Mouse (Mus musculus) left cerebral cortex, postnatal 36 days (tissue): Measurements from ENCODE around the gene Rex1bd. TPM values are rescaled to one million over a fixed set of nuclear protein-coding genes. Genes with fewer than 3 reads are reported as not detected.

Source experiments
- DNase-seq, 2 experiments: peaks; one replicate each; pipeline ENCODE4 v3.0.0; 2021 to 2022; ENCODE audit warnings: low spot score in 2 of 2, mixed read lengths in 1 of 2
- intact Hi-C: fragments of 180-260 bp; cut with DNase I; formaldehyde crosslinking; loops from one replicate; pipeline ENCODE4 v1.15.1; 2025
- total RNA-seq, 2 experiments: library from RNA; stranded (reverse); gene quantifications; 2 replicates each; pipeline ENCODE4 v1.2.3; 2021

Rex1bd gene
- total RNA-seq, 2 experiments from 2014 or later, result 106 to 108 TPM

DNA sequence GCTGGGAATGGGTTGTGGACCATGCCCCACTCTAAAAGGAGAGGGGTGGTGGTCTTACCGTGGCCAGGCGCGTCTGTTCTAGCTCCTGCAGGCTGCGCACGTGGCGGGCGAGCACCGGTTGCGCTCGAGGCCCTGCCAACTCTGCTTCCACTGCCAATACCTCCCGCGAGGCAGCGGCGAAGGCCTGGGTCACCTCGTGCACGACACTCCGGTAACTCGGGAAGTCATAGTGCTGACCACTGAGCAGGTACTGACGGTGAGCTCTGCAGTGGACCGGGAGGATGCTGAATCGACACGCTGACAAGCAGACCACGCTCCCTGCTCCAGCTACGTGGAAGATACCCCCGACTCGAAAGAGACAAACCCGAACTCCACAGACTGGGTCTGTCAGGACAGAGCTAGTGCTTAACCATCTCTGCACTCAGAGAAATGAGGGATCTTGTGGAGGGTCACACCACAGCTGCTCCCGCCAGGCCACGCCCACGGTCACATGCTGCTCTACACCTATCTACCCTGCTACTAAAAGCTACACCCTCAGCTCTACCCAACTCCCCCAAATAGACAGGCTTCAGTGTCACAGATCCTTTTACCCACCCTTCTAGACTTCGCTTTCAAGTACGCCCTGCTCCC, 739 bp downstream of the Rex1bd start:
- intact Hi-C loops, result loop anchor here (2.0 to 5.0 kb wide), 3 partner anchors 123 to 174 kb away; partner anchors contain the start of gene Upf1
- DNase-seq, result no peak

DNA sequence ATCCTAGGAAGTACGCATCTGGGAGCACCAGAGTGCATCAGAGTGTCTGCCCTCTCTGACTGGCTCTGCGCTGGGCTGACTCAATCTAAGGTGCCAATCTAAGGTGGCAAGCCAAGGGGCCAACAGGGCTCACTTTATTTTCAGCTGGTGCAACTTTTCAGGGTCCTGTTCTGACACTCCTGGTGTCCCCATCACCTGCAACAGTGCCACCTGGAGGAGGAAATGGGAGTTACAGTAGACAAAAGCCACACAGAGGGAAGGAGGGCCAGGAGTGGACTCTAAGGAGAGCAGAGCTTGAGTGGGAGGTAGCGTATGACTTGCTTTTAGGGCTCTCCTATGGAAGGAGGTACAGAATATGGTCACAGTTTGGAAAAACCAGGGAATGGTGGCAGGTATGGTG, 1.7 kb downstream of the Rex1bd start:
- intact Hi-C loops, result loop anchor here (2.0 to 5.0 kb wide), 5 partner anchors 48 to 173 kb away; partner anchors contain the start of genes Crtc1 and Upf1
- peak; percentile 77 to 81 for DNase-seq

DNA sequence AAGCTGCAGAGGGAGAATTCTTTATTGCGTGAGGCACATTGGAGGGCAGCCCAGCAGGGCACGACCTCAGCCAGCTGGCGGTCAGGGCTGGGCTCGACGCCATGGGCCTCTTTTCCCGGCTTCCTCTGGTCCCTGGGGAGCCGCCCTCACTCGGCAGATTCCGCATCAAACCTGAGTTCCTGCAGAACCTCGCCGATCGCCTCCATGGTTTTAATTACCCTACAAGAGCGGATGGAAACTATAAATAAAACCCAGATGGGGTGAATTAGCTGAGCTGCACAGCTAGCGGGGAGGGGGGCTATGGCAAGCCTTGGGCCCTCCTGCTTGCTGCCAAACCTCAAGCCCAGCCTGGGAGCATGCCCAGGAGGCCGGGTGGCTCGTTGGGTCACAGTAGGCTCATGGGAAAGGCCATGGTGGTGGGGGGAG, 2.2 kb downstream of the Rex1bd start:
- DNase-seq, result no peak
- intact Hi-C loops, result loop anchor here (2.0 to 5.0 kb wide), 3 partner anchors 47 to 122 kb away; partner anchors contain the start of gene Crtc1

DNA sequence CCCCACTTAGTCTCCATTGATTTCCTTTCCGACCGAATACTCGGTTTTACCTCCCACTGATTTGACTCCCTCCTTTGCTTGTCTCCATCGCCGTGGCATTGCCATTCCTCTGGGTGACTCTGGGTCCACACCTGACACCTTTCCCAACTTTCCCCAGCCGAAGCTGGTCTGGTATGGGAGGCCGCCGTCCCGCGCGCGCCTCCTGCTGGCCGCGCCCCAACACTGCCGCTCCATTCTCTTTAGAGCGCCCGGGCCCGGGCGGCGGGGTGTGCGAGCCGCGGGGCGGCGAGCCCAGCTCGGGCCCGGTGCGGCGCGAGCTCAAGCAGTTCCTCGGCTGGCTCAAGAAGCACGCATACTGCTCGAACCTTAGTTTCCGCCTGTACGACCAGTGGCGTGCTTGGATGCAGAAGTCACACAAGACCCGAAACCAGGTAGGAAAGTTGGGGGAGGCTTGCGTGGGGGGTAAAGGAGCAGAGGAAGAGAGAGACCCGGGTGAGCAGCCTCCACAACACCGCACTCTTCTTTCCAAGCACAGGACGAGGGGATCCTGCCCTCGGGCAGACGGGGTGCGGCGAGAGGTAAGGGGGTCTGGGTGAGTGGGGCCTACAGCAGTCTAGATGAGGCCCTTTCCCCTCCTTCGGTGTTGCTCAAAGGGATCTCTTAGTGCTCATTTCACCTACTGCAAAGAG, 3.3 kb downstream of the Rex1bd start:
- no peak for DNase-seq
- intact Hi-C loops, result loop anchor here (2.0 to 5.0 kb wide), 3 partner anchors 46 to 88 kb away; partner anchors contain the start of gene Crtc1

DNA sequence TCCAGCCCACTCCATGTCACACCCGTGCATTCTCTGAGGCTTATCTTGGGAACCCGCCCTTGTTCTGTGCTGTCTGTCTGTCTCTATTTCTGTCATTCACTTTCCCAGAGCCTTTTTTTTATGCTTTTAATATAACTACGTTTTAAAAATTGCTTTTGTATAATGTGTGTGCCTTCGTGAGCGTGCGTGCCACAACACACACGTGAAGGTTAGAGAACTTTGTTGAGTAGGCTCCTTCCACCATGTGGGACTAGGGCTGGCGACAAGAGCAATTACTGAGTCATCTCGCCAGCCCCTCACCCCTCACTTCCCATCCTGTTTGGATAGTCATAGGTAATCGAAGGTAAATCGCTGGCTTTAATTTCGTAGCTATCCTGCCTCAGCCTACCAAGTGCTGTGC, 4.0 kb downstream of the Rex1bd start:
- intact Hi-C loops, result loop anchor here (2.0 to 5.0 kb wide), 3 partner anchors 45 to 88 kb away; partner anchors contain the start of gene Crtc1
- DNase-seq, result no peak

DNA sequence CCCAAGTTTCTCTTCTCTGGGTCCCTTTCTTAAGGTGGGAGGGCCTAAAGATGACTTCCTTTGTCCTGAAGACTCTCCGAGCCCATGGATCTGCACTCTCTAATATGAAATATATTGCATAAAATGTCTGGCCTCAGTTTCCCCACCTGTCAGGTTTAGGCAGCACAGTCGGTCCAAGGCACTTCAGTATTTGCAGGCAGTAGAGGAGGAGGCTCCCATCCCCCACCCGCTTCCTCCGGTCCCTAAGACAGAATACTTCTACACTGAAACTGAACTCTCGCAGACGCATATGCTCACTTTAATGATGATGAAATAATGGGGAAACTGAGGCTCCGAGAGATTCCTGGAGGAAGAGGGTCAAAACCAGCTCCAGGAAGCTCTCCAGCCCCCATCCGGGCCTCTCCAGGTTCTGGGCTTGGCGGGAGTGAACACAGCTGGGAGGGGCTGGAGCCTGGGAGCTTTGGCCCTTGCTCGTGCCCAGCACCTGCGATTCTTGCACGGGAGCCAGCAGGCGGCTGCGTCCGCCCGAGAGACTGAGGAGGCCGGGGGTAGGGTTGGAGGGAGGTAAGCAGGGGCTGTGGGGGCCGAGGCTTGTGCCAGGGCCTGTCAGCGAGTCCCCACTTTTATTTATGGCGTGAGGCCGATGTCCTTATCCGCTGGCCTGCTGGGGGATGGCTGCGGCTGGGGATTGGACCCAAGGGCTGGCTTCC, 4.6 kb downstream of the Rex1bd start:
- no peak for DNase-seq
- intact Hi-C loops, result loop anchor here (2.0 to 5.0 kb wide), 3 partner anchors 45 to 87 kb away; partner anchors contain the start of gene Crtc1

DNA sequence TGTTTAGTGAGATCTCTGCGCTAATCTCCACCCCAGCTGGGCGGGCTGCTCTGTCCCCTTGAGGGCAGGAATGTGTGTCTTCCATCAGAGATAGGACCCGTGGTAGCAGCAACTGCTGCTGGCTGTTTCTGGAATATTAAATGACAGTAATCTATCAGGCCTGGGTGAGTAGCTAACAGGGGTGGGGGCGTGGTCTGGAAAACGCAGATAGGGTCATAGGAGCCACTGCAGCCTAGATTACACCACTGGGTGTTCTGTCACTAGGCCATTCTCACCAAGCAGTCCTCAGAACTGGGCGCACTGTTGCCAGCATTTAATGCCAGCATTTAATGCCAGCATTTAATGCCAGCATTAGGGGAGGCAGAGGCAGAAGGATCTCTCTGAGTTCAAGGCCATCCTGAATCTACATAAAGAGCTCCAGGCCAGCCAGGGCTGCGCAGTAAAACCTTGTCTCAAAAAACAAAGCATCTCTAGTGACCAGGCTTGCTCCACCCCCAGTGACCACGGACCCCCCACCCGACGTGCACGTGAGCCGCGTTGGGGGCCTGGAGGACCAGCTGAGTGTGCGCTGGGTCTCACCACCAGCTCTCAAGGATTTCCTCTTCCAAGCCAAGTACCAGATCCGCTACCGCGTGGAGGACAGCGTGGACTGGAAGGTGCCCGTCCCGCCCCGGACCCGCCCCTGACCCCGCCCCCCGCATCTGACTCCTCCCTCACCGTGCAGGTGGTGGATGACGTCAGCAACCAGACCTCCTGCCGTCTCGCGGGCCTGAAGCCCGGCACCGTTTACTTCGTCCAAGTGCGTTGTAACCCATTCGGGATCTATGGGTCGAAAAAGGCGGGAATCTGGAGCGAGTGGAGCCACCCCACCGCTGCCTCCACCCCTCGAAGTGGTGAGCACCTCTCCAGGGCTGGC, 5.9 kb downstream of the Rex1bd start:
- intact Hi-C loops, result loop anchor here (5.0 kb wide), 2 partner anchors 43 to 63 kb away; partner anchors contain the start of gene Crtc1
- DNase-seq, result no peak

DNA sequence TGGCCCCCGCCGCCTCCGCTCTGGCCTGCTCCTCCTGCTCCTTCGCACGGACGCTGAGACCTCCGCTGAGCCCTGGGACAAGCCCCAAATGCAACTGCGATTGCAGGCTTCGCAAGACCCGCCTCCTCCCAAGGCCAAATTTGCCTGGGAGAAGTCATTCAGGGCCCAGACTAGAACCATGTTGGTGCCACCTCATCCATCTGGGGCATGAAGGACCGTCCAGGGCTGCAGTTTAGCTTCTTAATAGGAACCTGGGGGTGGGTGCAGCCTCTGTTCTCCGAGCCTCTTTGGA, 10.8 kb downstream of the Rex1bd start:
- intact Hi-C loops, result no loop called here
- no peak for DNase-seq

DNA sequence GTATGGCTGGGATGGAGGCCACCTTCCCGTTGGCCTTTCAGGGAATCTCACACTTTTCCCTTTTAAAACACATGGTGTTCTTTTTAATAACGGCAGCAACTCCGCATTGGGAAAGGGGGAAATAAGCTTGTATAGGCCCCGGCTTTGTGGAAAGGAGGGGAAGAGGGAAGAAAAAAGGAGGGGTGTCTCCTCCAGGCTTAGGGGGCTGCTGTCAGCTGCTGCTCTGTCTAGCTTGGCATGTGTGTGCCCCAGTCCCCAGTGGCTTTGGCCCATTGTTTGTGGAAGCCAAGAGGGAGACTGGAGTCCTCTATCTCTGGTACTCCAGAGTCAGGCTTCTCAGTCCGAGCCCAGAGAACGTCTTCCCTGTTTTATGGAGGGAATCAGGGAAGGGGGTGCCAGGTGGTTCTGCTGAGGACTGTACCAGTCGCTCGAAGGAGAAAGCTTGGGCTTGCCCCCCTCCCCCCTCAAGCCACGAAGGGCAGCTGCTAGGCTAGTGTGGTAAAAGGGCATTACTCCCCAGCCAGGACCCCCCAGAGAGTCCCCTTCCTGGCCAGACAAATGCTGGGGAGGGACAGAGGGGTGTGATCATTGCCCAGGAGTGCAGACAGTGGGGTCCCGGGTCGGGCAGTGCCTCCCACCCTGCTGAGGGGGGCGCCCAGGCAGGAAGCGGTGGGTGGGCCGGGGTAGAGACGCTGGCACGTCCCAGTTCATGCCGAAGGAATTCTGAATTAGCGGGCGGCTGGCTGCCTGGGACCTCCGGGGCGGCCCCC, 11.4 kb downstream of the Rex1bd start:
- no peak for DNase-seq
- intact Hi-C loops, result no loop called here

DNA sequence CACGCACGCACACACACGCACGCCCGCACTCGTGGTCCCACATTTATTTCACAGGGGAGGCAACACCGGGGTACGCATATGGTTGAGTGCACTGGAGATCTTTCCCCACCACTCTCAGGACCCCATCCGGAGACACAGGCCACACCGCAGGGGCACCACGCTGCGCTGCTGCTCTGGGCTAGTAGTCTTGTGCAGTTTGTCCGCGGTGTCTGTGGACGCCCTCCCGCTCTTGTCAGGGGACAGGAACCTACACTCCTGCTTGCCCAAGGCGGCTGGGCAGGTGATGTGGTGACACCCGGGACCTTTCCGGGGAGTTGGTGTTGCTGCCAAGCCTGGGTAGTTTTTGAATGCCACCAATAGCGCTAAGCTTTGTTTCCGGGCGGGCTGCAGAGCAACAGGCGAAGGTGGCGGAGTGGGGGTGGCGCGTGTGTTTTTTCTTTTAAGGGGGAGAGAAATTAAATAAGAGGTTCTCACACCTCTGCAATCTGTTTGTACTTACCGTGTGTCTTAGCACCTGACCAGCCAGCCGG, 12.1 kb downstream of the Rex1bd start:
- intact Hi-C loops, result no loop called here
- no peak for DNase-seq

DNA sequence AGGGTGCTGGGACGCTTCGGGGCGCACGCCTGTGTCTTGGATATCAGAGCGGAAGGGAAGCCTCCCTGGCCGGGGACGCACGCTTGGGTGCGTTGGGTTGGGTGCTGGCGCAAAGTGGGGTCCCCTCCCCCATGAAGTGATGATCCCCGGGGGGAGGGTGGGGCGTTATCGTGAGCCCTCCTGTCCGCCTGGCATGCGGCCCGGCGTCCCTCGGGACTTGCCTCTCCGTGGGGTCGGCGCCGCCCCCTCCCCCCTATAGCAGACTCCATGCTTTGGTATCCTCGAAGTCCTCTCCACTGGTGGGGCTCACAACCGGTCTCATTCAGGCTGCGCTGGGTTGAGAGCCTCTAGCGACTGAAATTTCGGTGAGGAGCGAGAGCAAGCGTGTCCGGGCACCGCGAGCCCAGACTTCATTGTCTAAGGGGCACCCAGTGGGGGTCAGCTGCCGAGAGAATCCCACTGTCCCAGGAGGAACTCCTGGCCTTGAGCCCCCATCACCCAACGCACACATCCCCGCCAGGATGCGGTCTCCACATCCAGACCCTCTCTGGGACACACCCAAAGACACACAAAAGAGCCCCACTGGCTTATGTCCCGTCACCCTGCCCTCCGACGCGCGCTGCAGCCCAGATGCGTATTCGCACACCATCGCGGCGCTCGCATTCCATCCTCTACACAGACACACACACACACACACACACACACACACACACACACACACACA, 12.7 kb downstream of the Rex1bd start:
- DNase-seq, result no peak
- intact Hi-C loops, result no loop called here

DNA sequence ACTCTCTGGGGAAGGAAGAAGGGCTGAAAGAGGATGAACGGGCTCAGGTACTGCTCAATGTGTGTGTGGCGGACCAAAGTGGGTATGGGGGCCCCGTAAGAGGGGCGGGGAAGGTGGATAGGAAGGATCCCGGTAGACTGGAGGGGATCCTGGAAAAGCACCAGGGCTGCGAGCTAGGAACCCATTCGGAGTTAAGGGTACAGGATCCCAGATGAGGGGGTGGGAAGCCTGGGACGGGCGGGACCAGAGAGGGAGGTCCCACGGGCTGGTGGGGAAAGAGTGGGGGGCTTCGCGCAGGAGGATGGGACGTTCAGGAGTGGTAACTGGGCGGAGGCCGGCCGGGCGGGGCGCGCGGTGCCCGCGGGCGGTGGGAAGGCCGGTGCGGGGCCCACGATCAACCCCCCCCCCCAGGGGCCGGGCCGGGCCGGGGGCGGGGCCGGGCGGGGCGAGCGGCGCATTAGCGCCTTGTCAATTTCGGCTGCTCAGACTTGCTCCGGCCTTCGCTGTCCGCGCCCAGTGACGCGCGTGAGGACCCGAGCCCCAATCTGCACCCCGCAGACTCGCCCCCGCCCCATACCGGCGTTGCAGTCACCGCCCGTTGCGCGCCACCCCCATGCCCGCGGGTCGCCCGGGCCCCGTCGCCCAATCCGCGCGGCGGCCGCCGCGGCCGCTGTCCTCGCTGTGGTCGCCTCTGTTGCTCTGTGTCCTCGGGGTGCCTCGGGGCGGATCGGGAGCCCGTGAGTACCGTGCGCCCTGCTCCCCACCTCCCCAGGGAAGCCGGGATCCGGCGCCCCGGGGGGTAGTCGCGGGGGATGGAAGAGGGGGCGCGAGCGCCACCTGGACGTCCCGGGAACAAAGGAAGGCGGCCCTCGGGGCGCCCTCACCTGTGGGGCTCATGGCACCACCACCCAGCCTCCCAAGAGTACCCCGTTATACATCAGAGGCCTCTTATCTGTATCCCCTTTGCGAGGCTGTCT, 13.6 kb downstream of the Rex1bd start, which contains the start of gene Crlf1:
TSS of gene Crlf1 (plus strand) at position 495 of the 977 bp plus-strand sequence.
- intact Hi-C loops, result no loop called here

DNA sequence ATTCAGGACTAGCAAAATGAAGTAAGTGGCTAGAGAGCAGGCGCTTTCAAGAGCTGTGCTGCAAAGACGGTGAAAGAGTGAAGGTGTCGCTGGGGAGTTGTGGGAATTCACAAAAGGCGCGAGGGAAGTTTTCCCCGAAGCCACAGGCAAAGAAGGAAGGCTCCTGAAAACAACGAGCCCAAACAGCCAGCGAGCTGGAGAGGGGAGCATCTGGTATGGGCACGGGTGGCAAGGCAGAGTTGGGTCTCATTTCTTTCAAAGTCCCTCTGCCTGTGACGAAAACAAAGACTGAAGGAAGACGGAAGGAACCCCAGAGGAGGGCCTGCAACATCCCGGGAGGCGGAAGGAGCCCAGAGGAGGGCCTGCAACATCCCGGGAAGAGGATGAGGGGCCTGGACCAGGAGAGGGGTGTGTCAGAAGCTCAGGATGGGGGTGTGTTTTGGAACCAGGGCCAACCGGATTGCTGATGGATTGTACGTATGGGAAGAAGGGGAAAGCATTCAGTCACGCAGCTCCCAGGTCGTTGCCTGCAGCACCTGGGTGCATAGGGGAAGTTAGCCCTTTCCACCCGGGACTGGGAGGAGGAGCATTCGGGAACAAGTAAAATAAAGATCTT, 15.6 kb downstream of the Rex1bd start:
- intact Hi-C loops, result no loop called here
- DNase-seq, result no peak

More for the DNA sequence above, 13.6 kb downstream of the Rex1bd start, which contains the start of gene Crlf1:
- no peak for DNase-seq

DNA sequence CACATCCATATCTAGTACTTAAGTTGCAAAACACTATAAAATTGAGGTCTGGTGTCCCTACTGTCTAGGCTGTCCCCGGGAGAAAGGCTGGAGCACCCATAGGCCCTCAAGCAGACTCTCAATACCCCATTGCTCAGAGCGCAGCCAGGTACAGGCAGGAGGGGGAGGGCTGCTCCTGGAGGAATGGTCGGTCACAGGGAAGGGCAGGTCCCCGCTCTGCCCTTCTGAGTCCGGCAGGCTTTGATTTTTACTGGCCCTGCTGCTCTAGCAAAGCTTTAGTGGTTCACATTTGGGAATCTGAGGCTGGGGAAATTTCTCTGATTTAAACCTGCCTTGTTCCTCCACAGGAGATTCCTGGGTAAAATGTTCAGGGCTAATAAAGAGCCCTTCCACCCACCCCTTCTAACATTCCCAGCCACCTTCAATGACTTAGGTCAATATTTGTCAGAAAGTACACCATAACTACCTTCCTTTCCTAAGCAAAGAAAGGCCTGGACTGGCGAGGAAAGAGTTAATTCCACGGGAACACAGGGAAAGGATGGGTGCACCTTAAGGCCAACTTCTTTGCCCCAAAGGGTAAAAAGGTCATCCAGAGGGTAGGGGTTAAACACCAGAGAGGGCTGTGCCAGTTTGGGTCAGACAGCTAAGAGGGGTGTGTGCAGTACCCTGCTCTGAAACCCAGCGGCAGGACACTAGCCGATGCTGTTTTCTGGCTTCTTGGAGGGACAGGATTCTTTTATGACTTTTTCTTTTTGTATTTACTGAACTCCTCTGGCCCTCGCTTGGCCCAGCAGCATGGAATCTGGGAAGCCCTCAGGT, 16.3 kb downstream of the Rex1bd start:
- DNase-seq, result no peak
- intact Hi-C loops, result no loop called here

DNA sequence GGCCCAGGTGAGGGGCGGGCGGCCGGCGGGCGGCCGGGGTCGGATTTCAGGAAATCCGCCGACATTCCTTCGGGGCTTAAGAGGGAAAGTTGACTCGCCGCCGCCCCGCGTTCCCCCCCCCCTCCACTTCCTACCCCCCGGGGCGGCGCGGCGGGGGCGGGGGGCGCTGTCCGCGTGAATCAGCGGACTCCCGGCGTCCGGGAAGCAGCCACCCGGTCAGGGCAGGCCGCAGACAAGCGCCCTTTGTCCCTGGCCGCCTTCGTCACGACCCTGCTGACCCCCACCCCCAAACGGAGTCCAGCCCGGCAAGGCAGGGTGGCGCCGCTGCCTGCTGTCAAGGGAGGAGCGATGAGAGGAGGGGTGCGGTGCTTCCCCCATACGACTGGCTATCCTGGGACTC, 17.0 kb downstream of the Rex1bd start:
- no peak for DNase-seq
- intact Hi-C loops, result loop anchor here (5.0 kb wide), 2 partner anchors 37 to 72 kb away; no protein-coding TSS in a partner anchor
